ENCODE assay signal across 8 mouse cellular contexts in the genomic region with DNA sequence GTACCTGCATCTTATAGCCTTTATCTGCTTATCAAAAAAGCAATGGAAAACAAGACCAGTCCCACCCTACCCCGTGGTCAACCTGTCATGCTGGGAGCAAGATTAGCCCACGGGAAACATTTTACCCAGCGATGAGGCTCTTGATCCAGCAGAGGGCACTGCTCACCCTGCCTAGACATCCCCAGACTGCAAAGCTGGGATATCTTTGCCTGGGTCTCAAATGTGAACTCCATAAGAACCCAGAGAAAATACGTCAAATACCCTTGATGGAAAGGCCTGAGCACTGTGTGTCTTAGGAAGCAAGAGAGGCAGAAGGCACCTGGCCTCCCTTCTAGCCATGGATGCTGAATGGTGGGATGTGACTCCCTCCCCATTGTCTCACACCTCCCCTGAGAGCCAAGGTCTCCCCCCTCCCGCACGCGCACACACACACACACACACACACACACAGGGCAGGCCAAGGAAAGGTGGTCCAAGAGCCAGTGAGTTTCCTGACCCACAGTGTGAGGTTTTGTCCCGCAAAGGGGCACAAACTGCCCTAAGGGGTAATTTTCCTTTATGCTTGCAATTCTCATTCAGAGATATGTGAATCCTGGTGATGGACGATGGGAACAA.
A peak's percentile ranks its signal among the peaks of the same experiment; 100 is the strongest.
DNase-seq lines count a peak whose midpoint lies in the region; ATAC-seq and TF ChIP-seq lines count a peak whose summit lies in the region.

No protein-coding gene starts in this region.

- no peak for ATAC-seq in Patski
- peak; percentile 83 for ATAC-seq in common myeloid progenitor, adult 5-6 weeks (replicated peaks; ENCODE audit: low read depth, poor library complexity, severe bottlenecking)
- peak; percentile 45; the same call in 1 of the 2 replicates for ATAC-seq in limb, embryonic 14.5 days (ENCODE audit: low FRiP score, low read depth)
- ATAC-seq in midbrain, embryonic 16.5 days: peak; percentile 71

- no peak for TF ChIP-seq POLR2A in limb, embryonic 14.5 days (IDR thresholded peaks at IDR 0.05; ENCODE audit: borderline replicate concordance, extremely low read depth, insufficient read depth, insufficient read length)

- H3K4me2 ChIP-seq in limb, embryonic 14.5 days (replicated peaks; ENCODE audit: low read depth, low read length, severe bottlenecking): no peak overlapping the region
- no peak overlapping the region for H3K4me2 ChIP-seq in midbrain, embryonic 16.5 days (ENCODE audit: low read length)

- H3K4me1 ChIP-seq in limb, embryonic 14.5 days (ENCODE audit: control insufficient read depth, insufficient read depth, low read length): peaks cover 19% of the 10 kb centered on the region
- peaks cover 14% of the 10 kb centered on the region for H3K4me1 ChIP-seq in midbrain, embryonic 16.5 days (ENCODE audit: control insufficient read depth, insufficient read depth, low read length)

- POLR2A ChIA-PET in Patski (lab: Charles Lee): no interaction called here

- CTCF ChIA-PET in Patski (lab: Charles Lee): interaction anchor here (1.0 to 1.5 kb wide), 4 partner anchors 17 to 604 kb away, joined by 3 to 5 read pairs (median 3); no protein-coding TSS in a partner anchor

- H3K36me3 ChIP-seq in limb, embryonic 14.5 days (ENCODE audit: control insufficient read depth, insufficient read depth, low read length): no peaks in the 10 kb centered on the region
- H3K36me3 ChIP-seq in midbrain, embryonic 16.5 days (ENCODE audit: control insufficient read depth, insufficient read depth, low read length): no peaks in the 10 kb centered on the region

- peak; percentile 92 for TF ChIP-seq CTCF in Patski (IDR thresholded peaks at IDR 0.05)

- H3K4me3 ChIP-seq in limb, embryonic 14.5 days (replicated peaks; ENCODE audit: low read length): no peak overlapping the region
- H3K4me3 ChIP-seq in midbrain, embryonic 16.5 days (ENCODE audit: low read depth, low read length): no peak overlapping the region

- in situ Hi-C loops in Patski (cut with MboI; ENCODE audit: low pct_unique_long_range_greater_than_20kb): loop anchor here (10.0 kb wide), 1 partner anchor 542 kb away; no protein-coding TSS in a partner anchor

- H3K9ac ChIP-seq in limb, embryonic 14.5 days (ENCODE audit: low read depth, low read length, severe bottlenecking): no peak overlapping the region
- H3K9ac ChIP-seq in midbrain, embryonic 16.5 days (ENCODE audit: low read depth, low read length): no peak overlapping the region

- H3K9me3 ChIP-seq in limb, embryonic 14.5 days (ENCODE audit: control insufficient read depth, low read length): no peaks in the 10 kb centered on the region
- H3K9me3 ChIP-seq in midbrain, embryonic 16.5 days (replicated peaks; ENCODE audit: control insufficient read depth, low read length, poor library complexity, severe bottlenecking): no peaks in the 10 kb centered on the region

- H3K27me3 ChIP-seq in Patski: no peaks in the 10 kb centered on the region
- H3K27me3 ChIP-seq in limb, embryonic 14.5 days (ENCODE audit: control insufficient read depth, insufficient read depth, low read length): no peaks in the 10 kb centered on the region
- H3K27me3 ChIP-seq in midbrain, embryonic 16.5 days (ENCODE audit: control insufficient read depth, insufficient read depth, low read depth, low read length): no peaks in the 10 kb centered on the region

- DNase-seq in A20 (ENCODE audit: low read depth, low spot score) (peak; percentile 41), Patski (ENCODE audit: low read depth, low spot score) (peak; percentile 35)
- DNase-seq in gastrocnemius, postnatal 14 days: peak; percentile 48
- peak; percentile 55 for DNase-seq in kidney, adult 11 months
- peak; percentile 60 for DNase-seq in limb, embryonic 14.5 days (ENCODE audit: low spot score)
- peak; percentile 6 for DNase-seq in thymus, postnatal 25 days

- H3K27ac ChIP-seq in limb, embryonic 14.5 days (replicated peaks; ENCODE audit: low read depth, low read length): no peak overlapping the region
- H3K27ac ChIP-seq in midbrain, embryonic 16.5 days (ENCODE audit: low read length): no peak overlapping the region; the same call in 1 of the 2 replicates

- intact Hi-C loops in gastrocnemius, postnatal 14 days (cut with DNase I; ENCODE audit: low total_unique reads): loop anchor here (10.0 kb wide), 1 partner anchor 82 kb away; no protein-coding TSS in a partner anchor

- 59% methylated on average over 9 of the region's 9 CpGs for WGBS in limb, embryonic 14.5 days
- WGBS in midbrain, embryonic 16.5 days: 42% methylated on average over 9 of the region's 9 CpGs

Comparison
In these comparisons a context has a peak if more than half of its experiments do, and no peak if none do; other contexts are left out.
1. DNase-seq: peak in every context shown above with its lines; median percentile 60 in limb, embryonic 14.5 days; 55 in kidney, adult 11 months; 48 in gastrocnemius, postnatal 14 days; 41 in A20; 35 in Patski; 6 in thymus, postnatal 25 days.